Mouse (Mus musculus): ENCODE data around the gene Trappc12.

Gene Trappc12

GRCm38 (mm10) chr12:28685771-28686170, 64.5 kb downstream of the Trappc12 start:
- DNase-seq = no peak

GRCm38 (mm10) chr12:28684674-28685073, 65.6 kb downstream of the Trappc12 start:
- no peak for DNase-seq

GRCm38 (mm10) chr12:28675925-28676209, 74.4 kb downstream of the Trappc12 start:
- no peak for DNase-seq

GRCm38 (mm10) chr12:28675121-28675924, 74.9 kb downstream of the Trappc12 start, which contains the start of gene Adi1:
Gene Adi1 (plus strand): TSS chr12:28675231.
- DNase-seq = peak; percentile 85

GRCm38 (mm10) chr12:28674038-28674720, 76.1 kb downstream of the Trappc12 start:
- DNase-seq = no peak

- DNase-seq = peak; percentile 10
Measured at GRCm38 (mm10) chr12:28667287-28667686, 83.0 kb downstream of the Trappc12 start.

GRCm38 (mm10) chr12:28666734-28667133, 83.5 kb downstream of the Trappc12 start:
- DNase-seq = no peak

GRCm38 (mm10) chr12:28662628-28663027, 87.6 kb downstream of the Trappc12 start:
- no peak for DNase-seq

GRCm38 (mm10) chr12:28649141-28650110, 100.8 kb downstream of the Trappc12 start, which contains the start of gene Rnaseh1:
Gene Rnaseh1 (plus strand): TSS chr12:28649602.
- peak; percentile 91 for DNase-seq

Measured in lung, postnatal 14 days (tissue).